Mouse (Mus musculus) limb, embryonic 10.5 days (tissue): ENCODE measurements around the gene Cbr4. TPM values are rescaled to one million over a fixed set of nuclear protein-coding genes. Genes with fewer than 3 reads are reported as not detected.

Experiments used
- DNase-seq: peaks from one replicate; pipeline ENCODE4 v3.0.0-alpha.2; 2017; ENCODE audit warnings: low spot score
- H3K27ac ChIP-seq: fragments of 300-500 bp; sonication (generic); 2 replicates; pipeline ENCODE4 v1.5.1; 2016; ENCODE audit warnings: mild to moderate bottlenecking
- H3K27me3 ChIP-seq: fragments of 300-500 bp; sonication (generic); 2 replicates; pipeline ENCODE4 v1.6.1; 2016; ENCODE audit warnings: low read depth, mild to moderate bottlenecking; ENCODE audit not compliant: poor library complexity, severe bottlenecking
- H3K36me3 ChIP-seq: fragments of 300-500 bp; sonication (generic); 2 replicates; pipeline ENCODE4 v1.6.1; 2016; ENCODE audit warnings: mild to moderate bottlenecking, moderate library complexity
- H3K4me1 ChIP-seq: fragments of 300-500 bp; sonication (generic); 2 replicates; pipeline ENCODE4 v1.6.1; 2016
- H3K4me3 ChIP-seq: fragments of 300-500 bp; sonication (generic); 2 replicates; pipeline ENCODE4 v1.5.1; 2016; ENCODE audit warnings: mild to moderate bottlenecking, moderate library complexity
- H3K9me3 ChIP-seq: fragments of 300-500 bp; sonication (generic); replicated peaks from 2 replicates; pipeline ENCODE4 v1.6.1; 2016; ENCODE audit warnings: mild to moderate bottlenecking
- WGBS: fragments of 180-500 bp; shearing (Covaris S2); methylation state at CpG from one replicate; pipeline ENCODE4 v1.1.7; 2016; 5-methylcytosine and 5-hydroxymethylcytosine counted together
- polyA plus RNA-seq: library from polyadenylated mRNA; unstranded; fragments of >200 nt; fragmentation: Nextera tagmentation; extraction: Ambion mirVana; gene quantifications from 2 replicates; pipeline ENCODE4 v1.2.1, GENCODE M21; 2016

The Cbr4 gene
- polyA plus RNA-seq, 1 experiment from 2014 or later, result 28.2 TPM

GRCm38 (mm10) chr8:61535472-61535871 lies 47.9 kb downstream of the Cbr4 start:
- 0 out of 2 replicates have a peak, but pooled peaks cover 7% of the 10 kb centered on the region for H3K4me1 ChIP-seq
- WGBS, result 73% methylated on average over 11 of the region's 11 CpGs
- H3K4me3 ChIP-seq, result no peak overlapping the region
- H3K36me3 ChIP-seq, result peaks cover 79% of the 10 kb centered on the region
- no peaks in the 10 kb centered on the region for H3K27me3 ChIP-seq
- H3K27ac ChIP-seq, result no peak overlapping the region
- no peaks in the 10 kb centered on the region for H3K9me3 ChIP-seq
- no peak for DNase-seq

DNA sequence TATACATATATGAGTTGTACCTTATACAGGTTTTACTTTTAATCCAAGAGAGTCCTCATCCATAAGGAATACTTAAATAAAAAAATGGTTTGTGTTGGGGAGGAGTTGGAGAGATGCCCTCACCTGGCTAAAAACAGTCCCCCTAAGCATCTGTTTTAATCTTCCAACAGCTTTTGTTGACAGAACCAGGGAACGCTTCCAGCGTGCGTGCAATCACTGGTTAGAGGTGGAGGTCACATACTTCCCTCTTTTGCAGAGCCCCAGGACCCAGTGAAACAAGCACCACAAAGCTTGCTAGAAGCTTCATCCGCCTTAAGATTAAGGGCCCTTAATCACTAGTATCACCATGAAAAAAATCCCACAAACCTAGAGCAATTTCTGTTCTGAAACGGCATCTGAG lies 49.9 kb downstream of the Cbr4 start:
- Histone ChIP-seq H3K4me3 (no peak overlapping the region), H3K4me1 (0 out of 2 replicates have a peak, but pooled peaks cover 7% of the 10 kb centered on the region), H3K36me3 (peaks cover 64% of the 10 kb centered on the region), H3K27ac (no peak overlapping the region), H3K27me3 (no peaks in the 10 kb centered on the region), H3K9me3 (no peaks in the 10 kb centered on the region)
- DNase-seq, result no peak
- 90% methylated on average over 5 of the region's 5 CpGs for WGBS

- Histone ChIP-seq H3K36me3 (peaks cover 53% of the 10 kb centered on the region), H3K27ac (no peak overlapping the region), H3K4me1 (no peaks in the 10 kb centered on the region), H3K9me3 (no peaks in the 10 kb centered on the region), H3K4me3 (no peak overlapping the region), H3K27me3 (no peaks in the 10 kb centered on the region)
- WGBS, result 53% methylated on average over 7 of the region's 7 CpGs
- DNase-seq, result peak; percentile 87
Observed at GRCm38 (mm10) chr8:61539828-61540500, 52.4 kb downstream of the Cbr4 start.

DNA sequence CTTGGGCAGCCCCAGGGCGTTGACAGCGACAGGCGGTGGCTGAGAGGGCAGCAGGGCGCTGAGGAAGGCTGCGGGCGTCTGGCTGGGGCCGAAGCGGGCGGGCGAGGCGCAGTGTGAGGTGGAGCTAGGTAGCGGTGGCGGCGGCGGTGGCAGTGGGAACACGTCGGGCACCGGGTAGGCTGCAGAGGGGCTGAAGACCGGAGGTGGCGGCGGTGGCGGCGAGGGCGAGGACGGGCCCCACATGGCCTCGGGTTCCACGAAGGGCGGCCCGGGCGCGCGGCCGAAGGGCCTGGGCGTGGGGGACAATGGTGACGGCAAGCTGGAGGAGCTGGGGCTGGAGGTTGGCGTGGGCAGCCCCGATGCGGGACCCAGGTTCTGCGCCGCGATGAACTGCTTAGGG lies 62.1 kb downstream of the Cbr4 start:
- peak overlapping the region; percentile 20; the same call in 1 of the 2 replicates for H3K4me3 ChIP-seq
- H3K27me3 ChIP-seq, result peaks cover 4% of the 10 kb centered on the region; the same call in 1 of the 2 replicates
- no peak for DNase-seq
- 55% methylated on average over 41 of the region's 41 CpGs for WGBS
- peaks cover 53% of the 10 kb centered on the region for H3K36me3 ChIP-seq
- H3K27ac ChIP-seq, result no peak overlapping the region
- peaks cover 12% of the 10 kb centered on the region; the same call in 1 of the 2 replicates for H3K9me3 ChIP-seq
- H3K4me1 ChIP-seq, result peaks cover 17% of the 10 kb centered on the region

- Histone ChIP-seq H3K4me1 (peaks cover 17% of the 10 kb centered on the region), H3K4me3 (peak overlapping the region; percentile 20; the same call in 1 of the 2 replicates), H3K9me3 (peaks cover 12% of the 10 kb centered on the region; the same call in 1 of the 2 replicates), H3K36me3 (peaks cover 47% of the 10 kb centered on the region), H3K27me3 (peaks cover 4% of the 10 kb centered on the region; the same call in 1 of the 2 replicates), H3K27ac (no peak overlapping the region)
- WGBS, result 36% methylated on average over 27 of the region's 27 CpGs
- DNase-seq, result peak; percentile 53
Observed at GRCm38 (mm10) chr8:61550006-61550748, 62.6 kb downstream of the Cbr4 start.

DNA sequence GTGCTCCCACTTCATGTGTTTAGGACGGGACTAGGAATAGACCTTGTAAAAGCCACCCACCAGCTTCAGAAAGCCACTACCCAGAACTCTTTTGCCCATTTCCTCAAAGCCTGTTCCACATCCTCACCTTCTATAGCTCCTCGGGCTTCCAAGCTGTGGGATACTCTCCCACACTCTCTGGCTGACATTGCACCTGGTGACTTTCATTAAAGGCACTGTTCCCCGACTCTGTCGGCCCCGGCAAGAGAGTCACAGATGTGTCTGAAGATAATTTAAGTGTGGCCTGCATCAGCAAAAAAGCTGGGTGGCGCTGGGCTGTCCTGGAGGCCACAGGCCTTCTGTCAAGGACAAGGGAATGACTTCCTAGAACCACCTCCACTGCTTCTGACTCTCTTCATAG lies 64.7 kb downstream of the Cbr4 start:
- peaks cover 34% of the 10 kb centered on the region for H3K36me3 ChIP-seq
- peaks cover 17% of the 10 kb centered on the region for H3K4me1 ChIP-seq
- H3K9me3 ChIP-seq, result peaks cover 12% of the 10 kb centered on the region; the same call in 1 of the 2 replicates
- H3K27ac ChIP-seq, result no peak overlapping the region
- H3K27me3 ChIP-seq, result peaks cover 4% of the 10 kb centered on the region; the same call in 1 of the 2 replicates
- 59% methylated on average over 6 of the region's 6 CpGs for WGBS
- DNase-seq, result peak; percentile 36
- H3K4me3 ChIP-seq, result no peak overlapping the region

DNA sequence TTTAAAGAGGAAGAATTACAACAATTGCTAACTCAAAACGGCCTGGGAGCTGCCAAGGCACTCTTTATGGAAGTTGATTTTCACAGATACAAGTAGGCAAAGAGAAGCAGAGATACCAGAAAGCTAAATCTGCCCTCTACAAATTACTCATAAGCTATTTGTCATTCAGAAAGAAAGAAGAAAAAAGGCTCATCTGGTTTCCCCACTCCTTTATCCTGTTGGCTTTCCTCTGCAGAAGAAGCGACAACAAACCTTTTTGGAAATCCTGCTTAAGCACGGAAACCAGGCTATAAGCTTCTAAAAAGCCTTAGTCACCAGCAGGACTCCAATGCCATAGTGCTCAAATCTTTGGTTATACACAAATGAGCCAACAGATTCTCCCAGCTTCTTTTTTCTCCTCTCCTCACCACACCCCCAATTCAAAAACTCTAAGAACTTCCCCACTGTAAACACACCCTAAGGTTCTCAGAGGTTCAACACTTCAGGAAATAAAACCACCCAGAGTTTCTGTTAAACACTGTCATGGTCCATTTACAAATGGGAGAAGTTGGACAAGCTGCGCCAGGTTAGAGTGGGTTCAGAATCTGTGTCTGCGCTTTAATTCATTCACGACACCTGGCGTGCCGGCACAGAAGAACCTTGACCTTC lies 65.3 kb downstream of the Cbr4 start:
- H3K27ac ChIP-seq, result no peak overlapping the region
- WGBS, result 86% methylated on average over 8 of the region's 8 CpGs
- DNase-seq, result no peak
- no peak overlapping the region for H3K4me3 ChIP-seq
- H3K27me3 ChIP-seq, result peaks cover 4% of the 10 kb centered on the region; the same call in 1 of the 2 replicates
- H3K9me3 ChIP-seq, result peaks cover 12% of the 10 kb centered on the region; the same call in 1 of the 2 replicates
- H3K4me1 ChIP-seq, result peaks cover 17% of the 10 kb centered on the region
- H3K36me3 ChIP-seq, result peaks cover 29% of the 10 kb centered on the region

DNA sequence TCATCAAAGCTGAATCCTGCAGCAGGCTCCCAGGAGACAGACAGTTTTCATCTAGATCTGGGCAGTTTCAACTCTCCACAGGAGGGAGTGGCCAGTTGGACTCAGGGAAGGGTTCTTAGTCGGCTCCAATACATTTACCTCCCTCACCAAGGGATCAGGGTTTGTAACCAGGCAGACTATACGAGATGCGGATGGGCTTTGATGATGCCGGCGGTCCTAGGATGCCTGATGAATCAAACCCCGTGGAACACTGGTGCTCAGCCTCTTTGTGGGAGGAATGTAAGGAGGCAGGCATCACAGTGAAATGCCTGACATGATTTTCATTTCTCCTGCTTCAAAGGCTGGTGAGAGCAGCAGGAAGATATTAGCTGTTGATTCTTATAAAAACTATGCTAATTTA lies 67.8 kb downstream of the Cbr4 start:
- peaks cover 24% of the 10 kb centered on the region for H3K4me1 ChIP-seq
- 83% methylated on average over 6 of the region's 6 CpGs for WGBS
- H3K9me3 ChIP-seq, result no peaks in the 10 kb centered on the region
- no peak for DNase-seq
- no peak overlapping the region for H3K27ac ChIP-seq
- no peak overlapping the region for H3K4me3 ChIP-seq
- H3K36me3 ChIP-seq, result peaks cover 5% of the 10 kb centered on the region
- no peaks in the 10 kb centered on the region for H3K27me3 ChIP-seq

DNA sequence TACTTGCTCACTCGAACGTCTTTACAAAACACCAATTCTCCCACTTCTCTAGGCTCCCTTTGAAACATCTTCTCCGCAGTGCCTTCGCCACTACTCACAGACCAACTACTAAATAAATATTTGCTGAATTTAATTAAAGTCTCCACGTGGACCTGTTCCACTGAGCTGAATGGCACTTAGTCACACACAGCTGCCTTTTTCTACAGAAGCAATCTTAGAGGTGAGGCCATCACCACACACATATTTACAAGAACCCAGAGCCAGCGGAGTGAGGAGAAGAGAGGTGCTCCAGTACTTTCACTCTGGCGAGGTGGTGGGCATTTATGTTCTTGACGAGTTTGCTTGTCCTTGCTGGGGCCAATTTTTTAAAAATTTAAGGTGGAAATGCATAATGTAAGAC lies 68.7 kb downstream of the Cbr4 start:
- 0 out of 2 replicates have a peak, but pooled peaks cover 2% of the 10 kb centered on the region for H3K36me3 ChIP-seq
- H3K4me3 ChIP-seq, result no peak overlapping the region
- peaks cover 25% of the 10 kb centered on the region for H3K4me1 ChIP-seq
- DNase-seq, result no peak
- WGBS, result 82% methylated on average over 8 of the region's 8 CpGs
- no peak overlapping the region for H3K27ac ChIP-seq
- no peaks in the 10 kb centered on the region for H3K27me3 ChIP-seq
- no peaks in the 10 kb centered on the region for H3K9me3 ChIP-seq
